Mouse (Mus musculus): ENCODE data around the gene Acox3. TPM values are rescaled to one million over a fixed set of nuclear protein-coding genes. Genes with fewer than 3 reads are reported as not detected.

Gene Acox3
- polyA plus RNA-seq, 1 experiment from 2014 or later, result 4.1 TPM

DNA sequence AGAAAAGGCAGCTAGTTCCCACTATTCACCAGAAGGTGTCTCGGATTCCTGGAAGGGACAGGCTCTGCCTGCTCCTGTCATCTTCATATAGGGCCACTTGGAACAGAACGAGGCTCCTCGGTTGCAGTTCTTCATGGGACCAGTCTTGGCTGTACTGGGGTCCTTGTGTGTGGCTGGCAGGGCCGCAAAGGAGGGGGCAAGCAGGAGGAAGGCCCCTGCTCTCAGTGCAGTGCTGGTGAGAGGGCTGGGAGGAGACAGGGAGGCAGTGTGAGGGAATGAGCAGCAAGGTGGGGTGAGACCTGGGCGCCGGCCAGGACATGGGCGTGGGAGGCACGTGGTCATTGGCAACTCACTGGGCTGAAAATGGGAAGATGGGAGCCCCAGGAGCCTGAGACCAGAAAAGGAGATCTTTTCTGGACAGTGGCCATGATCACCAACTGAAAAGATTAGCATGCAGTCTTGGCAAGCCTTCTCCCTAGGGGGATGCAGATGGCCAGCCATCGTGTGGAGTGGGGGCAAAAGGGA is 79.2 kb downstream of the Acox3 start:
- no peaks in the 10 kb centered on the region for H3K4me1 ChIP-seq
- no peak overlapping the region for H3K9ac ChIP-seq
- H3K4me2 ChIP-seq, result no peak overlapping the region
- no peak overlapping the region for H3K4me3 ChIP-seq
- H3K36me3 ChIP-seq, result no peaks in the 10 kb centered on the region
- no peak overlapping the region for H3K27ac ChIP-seq
- no peak for ATAC-seq
- H3K9me3 ChIP-seq (replicated peaks), result no peaks in the 10 kb centered on the region
- H3K27me3 ChIP-seq (replicated peaks), result no peaks in the 10 kb centered on the region
- 64% methylated on average over 9 of the region's 9 CpGs for WGBS (ENCODE audit: insufficient replicate concordance)

Other genes starting within 250 kb of the Acox3 start
- 0.32 TPM in 1 of 2 replicates, not detected in the other for gene Hmx1, start 193.9 kb upstream of the Acox3 start, polyA plus RNA-seq (2016; fragmentation: Nextera tagmentation; extraction: Ambion mirVana)
- 1.8 and 1.9 TPM in 2 replicates for gene Cpz, start 57.3 kb upstream of the Acox3 start, polyA plus RNA-seq (2016; fragmentation: Nextera tagmentation; extraction: Ambion mirVana)
- 5.0 and 5.3 TPM in 2 replicates for gene Trmt44, start 8.0 kb upstream of the Acox3 start, polyA plus RNA-seq (2016; fragmentation: Nextera tagmentation; extraction: Ambion mirVana)
- 1.2 and 1.4 TPM in 2 replicates for gene Htra3, start 96.7 kb downstream of the Acox3 start, polyA plus RNA-seq (2016; fragmentation: Nextera tagmentation; extraction: Ambion mirVana)
- 3.3 and 3.8 TPM in 2 replicates for gene Sh3tc1, start 156.9 kb downstream of the Acox3 start, polyA plus RNA-seq (2016; fragmentation: Nextera tagmentation; extraction: Ambion mirVana)
- 0.08 and 0.12 TPM in 2 replicates for gene Ablim2, start 174.8 kb downstream of the Acox3 start, polyA plus RNA-seq (2016; fragmentation: Nextera tagmentation; extraction: Ambion mirVana)